Mouse (Mus musculus): ENCODE data around the gene Tbc1d2b. TPM values are rescaled to one million over a fixed set of nuclear protein-coding genes. Genes with fewer than 3 reads are reported as not detected.

The Tbc1d2b gene
- polyA plus RNA-seq, 1 experiment from 2014 or later = 8.7 TPM

- Histone ChIP-seq H3K4me3 (ENCODE audit: low read depth, low read length) (no peak overlapping the region), H3K36me3 (ENCODE audit: control insufficient read depth, insufficient read depth, low read length) (no peaks in the 10 kb centered on the region; the same call in 1 of the 2 replicates), H3K4me1 (ENCODE audit: control insufficient read depth, insufficient read depth, low read length) (peaks cover 12% of the 10 kb centered on the region), H3K27me3 (ENCODE audit: control insufficient read depth, insufficient read depth, low read length) (no peaks in the 10 kb centered on the region), H3K27ac (ENCODE audit: low read depth, low read length) (no peak overlapping the region), H3K9ac (ENCODE audit: low read length) (no peak overlapping the region), H3K4me2 (no peak overlapping the region), H3K9me3 (ENCODE audit: control insufficient read depth, low read length) (no peaks in the 10 kb centered on the region)
- no peak for ATAC-seq (ENCODE audit: low FRiP score)
- 79% methylated on average over 5 of the region's 5 CpGs for WGBS
- DNase-seq (ENCODE audit: low spot score, missing footprints) = peak; percentile 64
These were observed 104.0 kb downstream of the Tbc1d2b start for GRCm38 (mm10) chr9:90166615-90167014.

GRCm38 (mm10) chr9:90165590-90165989 lies 105.0 kb downstream of the Tbc1d2b start:
- Histone ChIP-seq H3K4me3 (ENCODE audit: low read depth, low read length) (no peak overlapping the region), H3K9me3 (ENCODE audit: control insufficient read depth, low read length) (no peaks in the 10 kb centered on the region), H3K36me3 (ENCODE audit: control insufficient read depth, insufficient read depth, low read length) (no peaks in the 10 kb centered on the region), H3K9ac (ENCODE audit: low read length) (no peak overlapping the region), H3K4me1 (ENCODE audit: control insufficient read depth, insufficient read depth, low read length) (peaks cover 12% of the 10 kb centered on the region), H3K27ac (ENCODE audit: low read depth, low read length) (no peak overlapping the region), H3K4me2 (no peak overlapping the region), H3K27me3 (ENCODE audit: control insufficient read depth, insufficient read depth, low read length) (no peaks in the 10 kb centered on the region)
- DNase-seq (ENCODE audit: low spot score, missing footprints) (no peak), ATAC-seq (ENCODE audit: low FRiP score) (no peak)
- WGBS = 98% methylated on average over 4 of the region's 4 CpGs

- DNase-seq (ENCODE audit: low spot score, missing footprints) = peak; percentile 80
- H3K36me3 ChIP-seq (ENCODE audit: control insufficient read depth, insufficient read depth, low read length) = no peaks in the 10 kb centered on the region
- H3K27ac ChIP-seq (ENCODE audit: low read depth, low read length) = no peak overlapping the region
- peaks cover 12% of the 10 kb centered on the region for H3K4me1 ChIP-seq (ENCODE audit: control insufficient read depth, insufficient read depth, low read length)
- no peaks in the 10 kb centered on the region for H3K27me3 ChIP-seq (ENCODE audit: control insufficient read depth, insufficient read depth, low read length)
- H3K4me3 ChIP-seq (ENCODE audit: low read depth, low read length) = peak overlapping the region; percentile 56; the same call in 1 of the 2 replicates
- no peak overlapping the region; the same call in 1 of the 2 replicates for H3K9ac ChIP-seq (ENCODE audit: low read length)
- no peaks in the 10 kb centered on the region for H3K9me3 ChIP-seq (ENCODE audit: control insufficient read depth, low read length)
- ATAC-seq (ENCODE audit: low FRiP score) = no peak
- WGBS = 71% methylated on average over 4 of the region's 4 CpGs
- H3K4me2 ChIP-seq = peak overlapping the region; percentile 70
These were observed 105.7 kb downstream of the Tbc1d2b start for GRCm38 (mm10) chr9:90164670-90165453.

DNA sequence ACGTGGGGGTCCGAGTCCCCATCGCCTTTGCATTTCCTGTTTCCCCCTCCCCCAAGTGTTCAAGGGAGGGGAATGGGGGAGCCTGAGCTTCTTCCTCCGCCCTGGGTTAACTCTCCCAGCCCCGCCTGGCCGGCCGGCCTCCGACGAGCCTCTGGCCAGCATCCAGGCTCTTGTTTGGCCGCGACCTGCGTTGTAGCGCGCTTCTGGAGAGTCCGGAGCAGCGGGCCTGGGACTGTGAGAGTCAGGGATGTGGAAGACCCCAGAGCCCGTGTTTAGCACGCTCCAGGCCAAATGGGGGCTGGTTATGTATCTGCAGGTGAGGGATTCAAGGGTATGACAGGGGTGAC lies 106.9 kb downstream of the Tbc1d2b start:
- no peaks in the 10 kb centered on the region for H3K36me3 ChIP-seq (ENCODE audit: control insufficient read depth, insufficient read depth, low read length)
- H3K4me2 ChIP-seq = peak overlapping the region; percentile 70
- ATAC-seq (ENCODE audit: low FRiP score) (peak; percentile 66), DNase-seq (ENCODE audit: low spot score, missing footprints) (peak; percentile 96)
- H3K4me3 ChIP-seq (ENCODE audit: low read depth, low read length) = peak overlapping the region; percentile 56
- no peaks in the 10 kb centered on the region for H3K9me3 ChIP-seq (ENCODE audit: control insufficient read depth, low read length)
- H3K27ac ChIP-seq (ENCODE audit: low read depth, low read length) = peak overlapping the region; percentile 80
- H3K4me1 ChIP-seq (ENCODE audit: control insufficient read depth, insufficient read depth, low read length) = peaks cover 12% of the 10 kb centered on the region
- H3K9ac ChIP-seq (ENCODE audit: low read length) = peak overlapping the region; percentile 84
- 0% methylated on average over 18 of the region's 18 CpGs for WGBS
- H3K27me3 ChIP-seq (ENCODE audit: control insufficient read depth, insufficient read depth, low read length) = no peaks in the 10 kb centered on the region

DNA sequence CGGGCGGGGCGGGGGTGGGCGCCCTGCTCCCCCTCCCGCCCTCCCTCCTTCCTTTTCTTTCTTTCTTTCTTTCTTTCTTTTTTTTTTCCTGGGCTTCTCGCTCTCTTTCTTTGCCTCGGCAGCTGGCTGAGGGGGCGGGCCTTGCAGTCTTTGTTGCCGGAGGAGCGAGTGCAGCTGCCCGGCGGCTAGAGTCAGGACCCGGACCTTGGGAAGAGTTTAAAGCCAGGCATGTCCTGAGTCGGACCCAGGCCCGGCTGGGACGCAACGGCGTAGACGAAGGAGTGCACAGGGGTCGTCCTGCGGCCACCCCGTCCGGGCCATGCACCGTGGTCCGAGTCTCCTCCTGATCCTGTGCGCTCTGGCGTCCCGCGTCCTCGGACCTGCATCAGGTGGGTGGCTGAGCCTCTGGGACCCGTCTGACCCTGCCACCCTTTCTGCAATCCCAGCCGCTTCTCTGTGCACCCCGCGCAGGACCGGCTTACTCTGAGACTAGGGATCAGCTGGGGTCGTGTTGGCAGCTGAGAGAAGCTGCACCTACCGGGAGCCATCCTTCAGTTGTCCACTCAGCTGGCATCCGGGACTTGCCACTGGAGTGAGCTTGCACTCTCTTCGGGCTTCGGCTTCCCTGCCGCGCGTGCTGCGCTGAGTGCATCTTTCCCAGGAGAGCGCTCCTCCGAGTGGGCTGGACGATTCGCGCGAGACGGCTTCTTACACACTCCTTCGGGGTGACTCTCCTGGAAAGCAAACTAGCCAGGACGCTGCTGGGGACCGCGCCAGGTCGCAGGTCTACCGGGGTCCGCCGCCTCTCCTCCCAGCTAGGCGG lies 107.5 kb downstream of the Tbc1d2b start, which contains the start of gene Adamts7:
TSS of gene Adamts7 (plus strand) at position 144 of the 823 bp plus-strand sequence.
- no peaks in the 10 kb centered on the region for H3K9me3 ChIP-seq (ENCODE audit: control insufficient read depth, low read length)
- peak within 1 kb of the TSS; percentile 84 for H3K9ac ChIP-seq (ENCODE audit: low read length)
- peak; percentile 82 for ATAC-seq (ENCODE audit: low FRiP score)
- H3K4me1 ChIP-seq (ENCODE audit: control insufficient read depth, insufficient read depth, low read length) = peaks cover 12% of the 10 kb centered on the region
- peak within 1 kb of the TSS; percentile 56 for H3K4me3 ChIP-seq (ENCODE audit: low read depth, low read length)
- peak within 1 kb of the TSS; percentile 80 for H3K27ac ChIP-seq (ENCODE audit: low read depth, low read length)
- peak; percentile 98 for DNase-seq (ENCODE audit: low spot score, missing footprints)
- H3K4me2 ChIP-seq = peak within 1 kb of the TSS; percentile 70
- under 1% methylated on average over 52 of the region's 60 CpGs for WGBS
- H3K36me3 ChIP-seq (ENCODE audit: control insufficient read depth, insufficient read depth, low read length) = no peaks in the 10 kb centered on the region
- H3K27me3 ChIP-seq (ENCODE audit: control insufficient read depth, insufficient read depth, low read length) = no peaks in the 10 kb centered on the region

DNA sequence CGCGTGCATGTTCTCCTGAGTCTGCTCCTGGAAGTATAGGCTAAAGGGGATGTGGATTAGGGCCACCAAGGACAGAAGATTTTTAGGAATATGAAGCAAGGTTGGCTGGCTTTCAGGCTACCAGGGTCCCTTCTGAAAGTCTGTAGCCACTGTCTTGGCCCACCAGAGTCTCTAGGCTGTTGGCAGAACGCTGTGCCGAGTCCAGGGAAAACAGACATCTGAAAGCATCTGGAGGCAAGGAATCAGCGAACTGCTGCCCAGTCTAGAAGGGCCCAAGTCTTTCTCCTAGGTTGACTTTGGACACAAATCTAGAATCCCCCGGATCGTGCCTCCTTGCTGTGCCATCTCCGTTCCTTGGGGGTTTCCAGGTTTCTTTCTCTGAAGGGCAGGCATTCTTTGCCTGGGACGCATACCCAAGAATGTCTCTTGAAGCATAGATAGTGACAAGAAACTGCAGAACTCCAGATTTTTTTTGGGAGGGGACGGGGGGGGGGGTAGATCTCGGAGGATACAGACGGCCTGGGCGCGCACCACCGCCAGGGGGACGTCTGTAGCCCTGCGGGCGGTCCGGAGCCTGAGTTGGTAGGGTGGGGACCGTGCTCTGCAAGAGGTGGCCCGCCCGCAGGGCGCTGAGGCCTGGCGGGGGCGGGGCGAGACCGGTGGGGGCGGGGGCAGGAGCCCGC lies 108.2 kb downstream of the Tbc1d2b start:
- Histone ChIP-seq H3K27me3 (ENCODE audit: control insufficient read depth, insufficient read depth, low read length) (no peaks in the 10 kb centered on the region), H3K4me2 (peak overlapping the region; percentile 70), H3K36me3 (ENCODE audit: control insufficient read depth, insufficient read depth, low read length) (no peaks in the 10 kb centered on the region), H3K9ac (ENCODE audit: low read length) (peak overlapping the region; percentile 84), H3K4me1 (ENCODE audit: control insufficient read depth, insufficient read depth, low read length) (peaks cover 12% of the 10 kb centered on the region), H3K9me3 (ENCODE audit: control insufficient read depth, low read length) (no peaks in the 10 kb centered on the region), H3K4me3 (ENCODE audit: low read depth, low read length) (peak overlapping the region; percentile 56), H3K27ac (ENCODE audit: low read depth, low read length) (peak overlapping the region; percentile 80; the same call in 1 of the 2 replicates)
- peak; percentile 86 for ATAC-seq (ENCODE audit: low FRiP score)
- DNase-seq (ENCODE audit: low spot score, missing footprints) = peak; percentile 93
- WGBS = 10% methylated on average over 26 of the region's 29 CpGs

Other genes starting within 250 kb of the Tbc1d2b start
- gene Ctsh, start 216.7 kb downstream of the Tbc1d2b start, polyA plus RNA-seq (2014; fragmentation: Nextera tagmentation; extraction: Ambion mirVana) = 6.0 and 6.7 TPM in 2 replicates
- gene Morf4l1, start 156.0 kb downstream of the Tbc1d2b start, polyA plus RNA-seq (2014; fragmentation: Nextera tagmentation; extraction: Ambion mirVana) = 573 and 605 TPM in 2 replicates
- gene Adamts7, start 107.7 kb downstream of the Tbc1d2b start, polyA plus RNA-seq (2014; fragmentation: Nextera tagmentation; extraction: Ambion mirVana) = 11.4 and 11.5 TPM in 2 replicates